Mouse (Mus musculus): ENCODE results near the gene 1300017J02Rik. TPM values are rescaled to one million over a fixed set of nuclear protein-coding genes. Genes with fewer than 3 reads are reported as not detected.

1300017J02Rik gene
- polyA plus RNA-seq, 1 experiment: 20.3 TPM

- TF ChIP-seq POLR2A (IDR thresholded peaks at IDR 0.05; ENCODE audit: control insufficient read depth, low read depth, low read length): no peak
- no peak for TF ChIP-seq CTCF (IDR thresholded peaks at IDR 0.05; ENCODE audit: control insufficient read depth, insufficient read depth, insufficient replicate concordance, low read depth, low read length)
Measured at GRCm38 (mm10) chr9:103213631-103214030, 91.3 kb downstream of the 1300017J02Rik start.

GRCm38 (mm10) chr9:103212654-103213420 lies 92.0 kb downstream of the 1300017J02Rik start:
- no peaks in the 10 kb centered on the region for H3K36me3 ChIP-seq (ENCODE audit: control insufficient read depth, insufficient read depth, low read length)
- H3K27me3 ChIP-seq (ENCODE audit: control insufficient read depth, insufficient read depth, low read length): no peaks in the 10 kb centered on the region
- no peak for TF ChIP-seq POLR2A (IDR thresholded peaks at IDR 0.05; ENCODE audit: control insufficient read depth, low read depth, low read length)
- TF ChIP-seq CTCF (IDR thresholded peaks at IDR 0.05; ENCODE audit: control insufficient read depth, insufficient read depth, insufficient replicate concordance, low read depth, low read length): no peak
- no peaks in the 10 kb centered on the region; the same call in none of the 2 replicates for H3K4me1 ChIP-seq (ENCODE audit: control insufficient read depth, insufficient read depth, low read length)
- H3K4me3 ChIP-seq (ENCODE audit: control insufficient read depth, low read depth, low read length): peak overlapping the region; percentile 40
- no peak overlapping the region for H3K27ac ChIP-seq (ENCODE audit: control insufficient read depth, insufficient read depth, low read depth, low read length)

More at GRCm38 (mm10) chr9:103213631-103214030, 91.3 kb downstream of the 1300017J02Rik start:
- Histone ChIP-seq H3K27ac (ENCODE audit: control insufficient read depth, insufficient read depth, low read depth, low read length) (no peak overlapping the region), H3K4me3 (ENCODE audit: control insufficient read depth, low read depth, low read length) (no peak overlapping the region), H3K36me3 (ENCODE audit: control insufficient read depth, insufficient read depth, low read length) (no peaks in the 10 kb centered on the region), H3K4me1 (ENCODE audit: control insufficient read depth, insufficient read depth, low read length) (no peaks in the 10 kb centered on the region; the same call in none of the 2 replicates), H3K27me3 (ENCODE audit: control insufficient read depth, insufficient read depth, low read length) (no peaks in the 10 kb centered on the region)

- no peak overlapping the region for H3K4me3 ChIP-seq (ENCODE audit: control insufficient read depth, low read depth, low read length)
- no peaks in the 10 kb centered on the region for H3K27me3 ChIP-seq (ENCODE audit: control insufficient read depth, insufficient read depth, low read length)
- TF ChIP-seq CTCF (IDR thresholded peaks at IDR 0.05; ENCODE audit: control insufficient read depth, insufficient read depth, insufficient replicate concordance, low read depth, low read length) (no peak), POLR2A (IDR thresholded peaks at IDR 0.05; ENCODE audit: control insufficient read depth, low read depth, low read length) (no peak)
- no peaks in the 10 kb centered on the region for H3K36me3 ChIP-seq (ENCODE audit: control insufficient read depth, insufficient read depth, low read length)
- H3K4me1 ChIP-seq (ENCODE audit: control insufficient read depth, insufficient read depth, low read length): no peaks in the 10 kb centered on the region; the same call in 1 of the 2 replicates
- no peak overlapping the region for H3K27ac ChIP-seq (ENCODE audit: control insufficient read depth, insufficient read depth, low read depth, low read length)
Measured at GRCm38 (mm10) chr9:103208802-103209423, 96.0 kb downstream of the 1300017J02Rik start.

- Histone ChIP-seq H3K4me1 (ENCODE audit: control insufficient read depth, insufficient read depth, low read length) (no peaks in the 10 kb centered on the region), H3K27ac (ENCODE audit: control insufficient read depth, insufficient read depth, low read depth, low read length) (no peak overlapping the region), H3K27me3 (ENCODE audit: control insufficient read depth, insufficient read depth, low read length) (no peaks in the 10 kb centered on the region), H3K4me3 (ENCODE audit: control insufficient read depth, low read depth, low read length) (peak overlapping the region; percentile 58; the same call in 1 of the 2 replicates), H3K36me3 (ENCODE audit: control insufficient read depth, insufficient read depth, low read length) (no peaks in the 10 kb centered on the region)
- TF ChIP-seq POLR2A (IDR thresholded peaks at IDR 0.05; ENCODE audit: control insufficient read depth, low read depth, low read length) (no peak), CTCF (IDR thresholded peaks at IDR 0.05; ENCODE audit: control insufficient read depth, insufficient read depth, insufficient replicate concordance, low read depth, low read length) (peak; percentile 97)
Measured at GRCm38 (mm10) chr9:103207846-103208245, 97.0 kb downstream of the 1300017J02Rik start.

GRCm38 (mm10) chr9:103205786-103206185 lies 99.1 kb downstream of the 1300017J02Rik start:
- TF ChIP-seq POLR2A (IDR thresholded peaks at IDR 0.05; ENCODE audit: control insufficient read depth, low read depth, low read length): no peak
- TF ChIP-seq CTCF (IDR thresholded peaks at IDR 0.05; ENCODE audit: control insufficient read depth, insufficient read depth, insufficient replicate concordance, low read depth, low read length): no peak

GRCm38 (mm10) chr9:103201561-103202260 lies 103.2 kb downstream of the 1300017J02Rik start, which contains the start of gene Srprb:
TSS of gene Srprb (minus strand) at chr9:103202137.
- Histone ChIP-seq H3K27ac (ENCODE audit: control insufficient read depth, insufficient read depth, low read depth, low read length) (peak within 1 kb of the TSS; percentile 54), H3K36me3 (ENCODE audit: control insufficient read depth, insufficient read depth, low read length) (peaks cover 3% of the 10 kb centered on the region)

More at GRCm38 (mm10) chr9:103205786-103206185, 99.1 kb downstream of the 1300017J02Rik start:
- no peak overlapping the region for H3K4me3 ChIP-seq (ENCODE audit: control insufficient read depth, low read depth, low read length)
- no peaks in the 10 kb centered on the region for H3K36me3 ChIP-seq (ENCODE audit: control insufficient read depth, insufficient read depth, low read length)
- H3K27ac ChIP-seq (ENCODE audit: control insufficient read depth, insufficient read depth, low read depth, low read length): no peak overlapping the region
- H3K27me3 ChIP-seq (ENCODE audit: control insufficient read depth, insufficient read depth, low read length): no peaks in the 10 kb centered on the region
- no peaks in the 10 kb centered on the region for H3K4me1 ChIP-seq (ENCODE audit: control insufficient read depth, insufficient read depth, low read length)

More at GRCm38 (mm10) chr9:103201561-103202260, 103.2 kb downstream of the 1300017J02Rik start, which contains the start of gene Srprb:
- Histone ChIP-seq H3K27me3 (ENCODE audit: control insufficient read depth, insufficient read depth, low read length) (no peaks in the 10 kb centered on the region), H3K4me3 (ENCODE audit: control insufficient read depth, low read depth, low read length) (peak within 1 kb of the TSS; percentile 97), H3K4me1 (ENCODE audit: control insufficient read depth, insufficient read depth, low read length) (no peaks in the 10 kb centered on the region)
- TF ChIP-seq POLR2A (IDR thresholded peaks at IDR 0.05; ENCODE audit: control insufficient read depth, low read depth, low read length): peak; percentile 87
- TF ChIP-seq CTCF (IDR thresholded peaks at IDR 0.05; ENCODE audit: control insufficient read depth, insufficient read depth, insufficient replicate concordance, low read depth, low read length): no peak

Other genes starting within 250 kb of the 1300017J02Rik start
- gene Rab6b, start 193.3 kb downstream of the 1300017J02Rik start, polyA plus RNA-seq (2012; rRNA removed): 1.1 and 2.1 TPM in 2 replicates
- gene Srprb, start 102.9 kb downstream of the 1300017J02Rik start, polyA plus RNA-seq (2012; rRNA removed): 41.1 and 42.6 TPM in 2 replicates
- 2.8 and 4.7 TPM in 2 replicates for gene Gm20425, start 74.8 kb downstream of the 1300017J02Rik start, polyA plus RNA-seq (2012; rRNA removed)
- 14.8 and 24.0 TPM in 2 replicates for gene Trf, start 74.6 kb downstream of the 1300017J02Rik start, polyA plus RNA-seq (2012; rRNA removed)
- 15.6 and 20.4 TPM in 2 replicates for gene Topbp1, start 133 bp upstream of the 1300017J02Rik start, polyA plus RNA-seq (2012; rRNA removed)
- gene Cdv3, start 60.8 kb upstream of the 1300017J02Rik start, polyA plus RNA-seq (2012; rRNA removed): 229 and 317 TPM in 2 replicates
- gene Bfsp2, start 175.3 kb upstream of the 1300017J02Rik start, polyA plus RNA-seq (2012; rRNA removed): 0.74 and 0.75 TPM in 2 replicates

Data from testis, adult 2 months (tissue).